Mouse (Mus musculus) heart, embryonic 13.5 days (tissue): ENCODE results near the gene Ube2r2. TPM values are rescaled to one million over a fixed set of nuclear protein-coding genes. Genes with fewer than 3 reads are reported as not detected.

Source experiments
- ATAC-seq: fragments of 200-750 bp; cut with Nextera tagmentation; 2 replicates; pipeline ENCODE4 v1.8.0; 2017; ENCODE audit warnings: moderate TSS enrichment; ENCODE audit not compliant: insufficient number of reproducible peaks, low FRiP score, low TSS enrichment; ENCODE audit errors: extremely low read depth
- H3K27ac ChIP-seq: fragments of 300-500 bp; sonication (generic); replicated peaks from 2 replicates; pipeline ENCODE4 v1.5.1; 2015; ENCODE audit warnings: moderate library complexity, mild to moderate bottlenecking, inconsistent platforms
- H3K27me3 ChIP-seq: fragments of 300-500 bp; sonication (generic); replicated peaks from 2 replicates; pipeline ENCODE4 v1.6.1; 2015; ENCODE audit warnings: mild to moderate bottlenecking, inconsistent platforms
- H3K36me3 ChIP-seq: fragments of 300-500 bp; sonication (generic); 2 replicates; pipeline ENCODE4 v1.6.1; 2015; ENCODE audit warnings: mild to moderate bottlenecking, inconsistent platforms
- H3K4me1 ChIP-seq: fragments of 300-500 bp; sonication (generic); 2 replicates; pipeline ENCODE4 v1.6.1; 2015; ENCODE audit warnings: inconsistent platforms
- H3K4me2 ChIP-seq: fragments of 300-500 bp; sonication (generic); 2 replicates; pipeline ENCODE4 v1.6.1; 2015; ENCODE audit warnings: inconsistent platforms, mild to moderate bottlenecking, moderate library complexity
- H3K4me3 ChIP-seq: fragments of 300-500 bp; sonication (generic); 2 replicates; pipeline ENCODE4 v1.5.1; 2015; ENCODE audit warnings: moderate library complexity, mild to moderate bottlenecking, inconsistent platforms
- H3K9ac ChIP-seq: fragments of 300-500 bp; sonication (generic); 2 replicates; pipeline ENCODE4 v1.6.1; 2015; ENCODE audit warnings: inconsistent platforms, mild to moderate bottlenecking, moderate library complexity
- H3K9me3 ChIP-seq: fragments of 300-500 bp; sonication (generic); 2 replicates; pipeline ENCODE4 v1.6.1; 2016; ENCODE audit warnings: inconsistent platforms
- WGBS: fragments of 180-500 bp; shearing (Covaris S2); methylation state at CpG from one replicate; pipeline ENCODE4 v1.1.7; 2015; ENCODE audit warnings: mixed read lengths; 5-methylcytosine and 5-hydroxymethylcytosine counted together
- polyA plus RNA-seq: library from polyadenylated mRNA; unstranded; fragments of >200 nt; fragmentation: Nextera tagmentation; extraction: Ambion mirVana; gene quantifications from 2 replicates; pipeline ENCODE4 v1.2.1, GENCODE M21; 2015

Gene Ube2r2
- polyA plus RNA-seq, 1 experiment from 2014 or later, result 75.3 TPM

DNA sequence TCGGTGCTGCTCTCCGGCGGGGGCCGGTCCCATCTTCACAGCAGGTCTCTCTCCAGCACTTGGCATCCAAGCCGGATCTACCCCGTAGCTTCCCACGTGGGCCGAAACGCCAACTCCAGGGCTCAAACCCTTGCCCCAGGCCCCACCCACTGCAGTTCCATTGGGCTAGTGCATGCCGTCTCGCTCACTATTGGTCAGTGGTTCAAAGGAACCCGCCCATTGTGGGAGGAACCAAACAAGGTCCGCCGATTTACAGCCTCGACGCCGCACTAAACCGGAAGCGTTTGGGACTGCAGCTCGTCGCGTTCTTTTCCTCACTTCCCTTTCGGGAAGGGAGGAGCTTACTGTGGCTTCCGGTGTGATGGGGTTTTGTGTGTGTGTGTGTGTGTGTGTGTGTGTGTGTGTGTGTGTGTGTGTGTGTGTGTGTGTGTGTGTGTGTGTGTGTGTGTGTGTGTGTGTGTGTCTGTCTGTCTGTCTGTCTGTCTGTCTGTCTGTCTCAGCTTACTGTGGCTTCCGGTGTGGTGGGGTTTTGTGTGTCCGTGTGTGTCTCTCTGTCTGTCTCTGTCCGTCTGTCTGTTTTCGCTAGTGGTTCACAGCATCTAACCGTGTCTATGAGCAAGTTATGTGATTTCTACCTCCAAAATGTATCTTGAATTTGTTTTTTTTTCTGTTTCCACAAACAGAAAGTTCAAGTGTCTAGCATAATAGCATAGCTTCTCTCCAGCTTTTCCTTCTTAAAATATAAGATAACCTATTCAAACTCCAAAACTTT lies 11.2 kb upstream of the Ube2r2 start, which contains the start of gene Nol6:
TSS of gene Nol6 (minus strand) at position 276 of the 772 bp plus-strand sequence.
- H3K4me3 ChIP-seq, result peak within 1 kb of the TSS; percentile 73
- 1% methylated on average over 29 of the region's 29 CpGs for WGBS
- peaks cover 37% of the 10 kb centered on the region for H3K36me3 ChIP-seq
- no peaks in the 10 kb centered on the region for H3K9me3 ChIP-seq
- no peak within 1 kb of the TSS for H3K27ac ChIP-seq
- peak within 1 kb of the TSS; percentile 85 for H3K9ac ChIP-seq
- ATAC-seq, result peak; percentile 100
- peaks cover 9% of the 10 kb centered on the region for H3K4me1 ChIP-seq
- H3K27me3 ChIP-seq, result no peaks in the 10 kb centered on the region
- H3K4me2 ChIP-seq, result peak within 1 kb of the TSS; percentile 84

DNA sequence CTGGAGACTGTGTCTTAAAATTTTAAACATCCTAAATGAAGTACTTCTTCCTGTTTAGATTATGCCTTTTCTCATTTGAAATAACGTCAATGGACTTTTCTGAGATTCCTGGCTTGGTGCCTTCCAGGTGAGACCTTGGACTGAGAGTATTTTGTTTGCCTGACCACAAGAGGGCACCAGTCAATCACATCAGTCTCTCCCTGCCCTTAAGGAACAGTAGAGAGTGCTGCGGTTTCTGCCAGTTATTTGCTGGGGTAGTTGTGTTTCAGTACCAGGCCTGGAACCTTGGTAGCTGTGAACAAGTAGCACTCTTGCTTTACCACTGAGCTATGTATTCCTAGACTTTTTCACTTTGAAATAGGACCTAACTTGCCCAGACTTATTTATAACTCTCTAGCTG lies 6.1 kb upstream of the Ube2r2 start:
- H3K9me3 ChIP-seq, result no peaks in the 10 kb centered on the region
- no peak overlapping the region for H3K9ac ChIP-seq
- no peak overlapping the region for H3K4me3 ChIP-seq
- ATAC-seq, result no peak
- 5% methylated on average over 2 of the region's 2 CpGs for WGBS
- H3K36me3 ChIP-seq, result no peaks in the 10 kb centered on the region
- no peaks in the 10 kb centered on the region for H3K27me3 ChIP-seq
- peaks cover 5% of the 10 kb centered on the region for H3K4me1 ChIP-seq
- no peak overlapping the region for H3K4me2 ChIP-seq
- H3K27ac ChIP-seq, result no peak overlapping the region

DNA sequence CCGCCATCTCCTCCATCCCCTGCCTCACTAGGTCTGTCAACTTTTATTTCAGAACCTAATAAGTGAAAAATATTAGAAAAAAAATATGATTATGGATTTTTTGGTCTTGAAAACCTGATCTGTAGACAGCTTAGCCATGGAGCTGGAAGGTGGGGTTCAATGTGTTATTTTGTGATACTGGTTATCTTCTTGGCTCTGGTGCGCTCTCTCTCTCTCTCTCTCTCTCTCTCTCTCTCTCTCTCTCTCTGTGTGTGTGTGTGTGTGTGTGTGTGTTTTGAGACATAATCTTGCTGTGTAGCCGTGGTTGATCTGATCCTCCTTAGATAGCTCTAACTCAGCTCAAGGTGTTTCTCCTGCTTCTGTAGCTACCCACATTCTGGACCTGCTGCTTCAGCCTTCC lies 5.7 kb upstream of the Ube2r2 start:
- Histone ChIP-seq H3K27me3 (no peaks in the 10 kb centered on the region), H3K36me3 (no peaks in the 10 kb centered on the region), H3K4me3 (no peak overlapping the region), H3K9me3 (no peaks in the 10 kb centered on the region), H3K9ac (no peak overlapping the region), H3K27ac (no peak overlapping the region), H3K4me1 (peaks cover 9% of the 10 kb centered on the region), H3K4me2 (no peak overlapping the region)
- WGBS, result 60% methylated on average over 3 of the region's 3 CpGs
- ATAC-seq, result no peak

DNA sequence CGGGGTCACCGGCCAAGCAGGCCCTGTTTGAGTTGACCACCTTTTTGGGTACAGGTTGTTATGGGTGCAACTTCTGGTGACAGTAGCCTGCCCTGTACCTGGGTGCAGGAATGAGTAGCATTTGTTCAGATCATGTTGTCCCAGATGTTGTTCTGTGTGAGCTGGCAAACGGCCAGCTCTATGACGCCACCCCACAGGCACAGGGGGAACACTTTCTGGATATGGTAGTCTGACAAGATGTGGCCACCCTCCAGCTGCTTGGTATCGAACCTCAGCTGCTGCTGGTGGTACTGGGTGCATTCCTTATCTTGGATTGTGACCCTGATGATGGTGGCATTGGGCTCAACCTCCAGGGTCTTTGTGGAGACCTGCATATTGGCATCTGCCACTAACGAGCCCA lies 3.1 kb upstream of the Ube2r2 start:
- H3K4me1 ChIP-seq, result peaks cover 13% of the 10 kb centered on the region
- H3K27ac ChIP-seq, result no peak overlapping the region
- no peak overlapping the region for H3K9ac ChIP-seq
- H3K36me3 ChIP-seq, result no peaks in the 10 kb centered on the region
- no peak for ATAC-seq
- no peaks in the 10 kb centered on the region for H3K27me3 ChIP-seq
- no peak overlapping the region for H3K4me2 ChIP-seq
- H3K9me3 ChIP-seq, result no peaks in the 10 kb centered on the region
- no peak overlapping the region for H3K4me3 ChIP-seq
- WGBS, result 76% methylated on average over 6 of the region's 6 CpGs

DNA sequence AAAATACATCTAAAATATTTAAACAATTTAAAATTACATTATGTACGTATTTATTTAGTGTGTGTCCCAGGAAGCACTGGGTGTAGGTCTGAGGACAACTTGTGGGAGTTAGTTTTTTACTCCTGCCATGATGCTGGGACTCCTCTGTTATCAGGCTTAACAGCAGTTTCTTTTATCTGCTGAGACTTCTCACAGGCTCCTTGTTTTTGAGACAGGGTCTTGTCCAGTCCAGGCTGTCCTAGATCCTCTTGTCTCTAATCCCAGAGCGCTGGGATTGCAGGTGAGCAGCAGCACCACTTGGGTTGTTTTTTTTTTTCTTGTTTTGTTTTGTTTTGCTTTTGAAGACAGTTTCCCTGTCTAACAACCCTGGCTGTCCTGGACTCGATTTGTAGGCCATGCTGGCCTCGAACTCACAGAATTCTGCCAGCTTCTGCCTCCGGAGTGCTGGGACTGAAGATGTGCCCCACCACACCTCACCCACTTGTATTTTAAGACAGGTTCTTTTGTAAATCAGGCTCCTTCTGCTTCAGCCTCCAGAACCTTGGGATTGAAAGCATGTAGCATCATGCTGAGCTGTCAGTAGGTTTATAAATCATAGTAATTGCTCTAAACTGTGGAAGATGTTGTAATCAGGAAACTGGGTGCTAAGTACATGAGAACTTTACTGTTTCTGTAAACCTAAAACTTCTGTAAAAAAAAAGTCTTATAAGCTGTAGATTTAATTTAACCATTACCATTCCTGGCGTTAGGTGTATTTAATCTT lies 1.8 kb upstream of the Ube2r2 start:
- Histone ChIP-seq H3K4me2 (no peak overlapping the region), H3K27me3 (no peaks in the 10 kb centered on the region), H3K4me3 (no peak overlapping the region), H3K27ac (no peak overlapping the region), H3K9ac (no peak overlapping the region), H3K4me1 (peaks cover 23% of the 10 kb centered on the region), H3K36me3 (peaks cover 5% of the 10 kb centered on the region), H3K9me3 (no peaks in the 10 kb centered on the region)
- WGBS, result 81% methylated on average over 6 of the region's 6 CpGs
- no peak for ATAC-seq

DNA sequence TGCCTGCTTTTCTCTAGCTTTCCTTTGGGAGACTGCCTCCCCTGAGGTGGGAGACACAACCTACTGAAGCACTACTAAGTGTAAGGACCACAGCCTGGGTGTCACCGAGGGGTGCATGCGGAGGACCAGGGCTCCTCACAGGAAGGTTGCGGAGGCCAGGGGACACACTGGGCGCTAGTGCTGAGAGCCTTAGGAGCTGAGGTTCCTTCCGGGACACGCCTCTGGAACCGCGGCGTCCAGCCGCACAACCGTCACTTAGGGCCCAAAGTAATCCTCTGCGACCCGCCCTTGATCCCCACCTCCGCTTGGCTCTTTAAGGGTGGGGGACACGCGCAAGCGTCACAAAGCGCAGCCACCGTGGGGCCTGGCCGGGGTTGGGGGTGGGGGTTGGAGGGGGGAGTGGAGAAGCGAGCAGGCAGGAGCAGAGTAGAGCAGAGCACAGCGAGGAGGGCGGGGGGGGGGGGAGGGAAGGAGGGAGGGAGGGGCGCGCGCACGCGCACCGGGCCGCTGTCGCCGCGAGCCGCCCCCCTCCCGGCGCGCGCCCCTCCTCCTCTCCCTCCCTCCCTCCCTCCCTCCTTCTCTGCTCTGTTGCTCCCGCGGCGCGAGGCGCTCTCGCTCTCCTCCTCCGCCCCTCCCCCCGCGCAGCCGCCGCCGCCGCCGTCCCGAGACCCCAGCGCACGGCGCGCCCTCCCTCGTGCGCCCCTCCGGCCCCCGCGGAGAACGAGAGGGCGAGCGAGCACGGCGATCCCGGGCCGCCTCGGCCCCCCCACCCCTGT lies 420 bp upstream of the Ube2r2 start:
- Histone ChIP-seq H3K4me1 (peaks cover 28% of the 10 kb centered on the region), H3K27me3 (no peaks in the 10 kb centered on the region), H3K9ac (peak overlapping the region; percentile 99), H3K4me2 (peak overlapping the region; percentile 84), H3K27ac (peak overlapping the region; percentile 99), H3K9me3 (no peaks in the 10 kb centered on the region), H3K4me3 (peak overlapping the region; percentile 91), H3K36me3 (peaks cover 16% of the 10 kb centered on the region)
- peak; percentile 89 for ATAC-seq
- under 1% methylated on average over 14 of the region's 70 CpGs for WGBS

DNA sequence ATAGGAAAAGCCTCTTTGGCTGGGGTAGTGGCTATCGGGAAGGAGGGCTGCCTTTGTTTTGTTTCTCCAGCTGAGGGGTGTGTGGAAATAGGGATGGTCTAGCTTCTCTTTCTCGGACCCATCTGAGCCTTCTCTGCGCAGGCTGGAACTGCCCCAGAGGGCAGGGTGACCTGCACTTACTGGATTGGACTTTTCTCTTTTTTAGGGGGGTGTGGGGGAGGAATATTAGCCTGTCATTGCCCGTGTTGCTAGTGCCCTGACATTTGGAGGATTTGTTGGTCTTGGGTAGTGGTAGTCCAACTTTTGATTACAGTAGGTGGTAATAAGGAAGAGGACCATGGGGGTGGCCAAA lies 887 bp downstream of the Ube2r2 start:
- peaks cover 33% of the 10 kb centered on the region for H3K4me1 ChIP-seq
- H3K9me3 ChIP-seq, result no peaks in the 10 kb centered on the region
- peak overlapping the region; percentile 99 for H3K27ac ChIP-seq
- H3K27me3 ChIP-seq, result no peaks in the 10 kb centered on the region
- 0 out of 2 replicates have a peak, but pooled peaks have one; percentile 1 for ATAC-seq
- peak overlapping the region; percentile 84 for H3K4me2 ChIP-seq
- 0% methylated on average over 4 of the region's 4 CpGs for WGBS
- peak overlapping the region; percentile 99 for H3K9ac ChIP-seq
- peaks cover 28% of the 10 kb centered on the region for H3K36me3 ChIP-seq
- H3K4me3 ChIP-seq, result peak overlapping the region; percentile 91

DNA sequence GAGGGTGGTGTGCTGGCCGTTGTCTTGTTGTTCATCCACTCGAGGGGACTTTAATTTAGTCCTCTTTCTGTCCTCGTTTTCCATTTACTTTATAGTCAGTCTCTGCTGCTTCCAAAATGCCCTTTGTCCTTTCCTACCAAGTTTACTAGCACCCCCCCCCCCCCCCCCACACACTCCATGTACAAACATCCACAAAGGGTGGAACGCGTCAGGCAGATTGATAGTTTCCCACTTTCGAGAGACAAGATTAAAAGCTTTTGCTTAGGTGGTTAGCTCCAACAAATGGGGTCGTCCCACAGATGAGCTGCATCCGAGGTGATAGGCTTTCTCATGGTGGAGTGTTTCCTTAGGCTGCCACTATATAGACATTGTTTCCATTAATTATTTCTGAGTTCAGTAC lies 1.3 kb downstream of the Ube2r2 start:
- no peaks in the 10 kb centered on the region for H3K9me3 ChIP-seq
- H3K4me1 ChIP-seq, result peaks cover 33% of the 10 kb centered on the region
- H3K27me3 ChIP-seq, result no peaks in the 10 kb centered on the region
- peak overlapping the region; percentile 99 for H3K9ac ChIP-seq
- WGBS, result 0% methylated on average over 8 of the region's 8 CpGs
- peaks cover 32% of the 10 kb centered on the region for H3K36me3 ChIP-seq
- H3K4me2 ChIP-seq, result peak overlapping the region; percentile 84
- peak overlapping the region; percentile 91 for H3K4me3 ChIP-seq
- peak overlapping the region; percentile 99 for H3K27ac ChIP-seq
- ATAC-seq, result no peak

DNA sequence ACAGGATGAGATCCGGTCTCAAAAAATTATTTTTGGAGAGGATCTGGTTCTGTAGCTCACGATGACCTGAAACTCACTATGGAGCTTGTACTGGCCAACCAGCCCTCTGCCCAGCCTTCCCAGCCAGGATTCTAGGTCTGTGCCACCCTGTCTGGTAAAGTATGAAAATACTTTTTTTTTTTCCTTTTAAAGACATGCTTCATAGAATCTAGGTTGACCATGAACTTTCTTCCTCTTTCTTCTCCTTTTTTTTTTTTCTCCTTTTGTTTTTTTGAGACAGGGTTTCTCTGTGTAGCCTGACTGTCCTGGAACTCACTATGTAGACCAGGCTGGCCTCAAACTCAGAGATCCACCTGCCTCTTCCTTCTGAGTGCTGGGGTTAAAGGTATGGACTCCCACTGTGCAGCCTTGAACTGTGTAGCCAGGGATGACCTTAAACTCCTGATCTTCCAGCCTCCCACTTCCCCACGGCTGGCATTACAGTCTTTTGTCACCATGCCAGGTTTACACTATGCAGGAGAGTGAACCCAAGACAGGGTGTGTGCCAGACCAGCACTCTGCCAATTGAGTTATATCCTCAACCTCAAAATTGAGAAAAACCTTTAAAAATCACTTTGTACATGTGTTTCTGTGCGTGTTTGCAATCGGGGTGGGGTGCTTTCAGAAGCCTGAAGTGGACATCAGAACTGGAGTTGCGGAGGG lies 4.8 kb downstream of the Ube2r2 start:
- peaks cover 31% of the 10 kb centered on the region for H3K4me1 ChIP-seq
- H3K4me3 ChIP-seq, result no peak overlapping the region
- ATAC-seq, result no peak
- H3K27ac ChIP-seq, result no peak overlapping the region
- no peaks in the 10 kb centered on the region for H3K27me3 ChIP-seq
- H3K9ac ChIP-seq, result no peak overlapping the region
- peaks cover 47% of the 10 kb centered on the region for H3K36me3 ChIP-seq
- H3K9me3 ChIP-seq, result no peaks in the 10 kb centered on the region
- WGBS, result 84% methylated on average over 6 of the region's 6 CpGs
- no peak overlapping the region for H3K4me2 ChIP-seq

DNA sequence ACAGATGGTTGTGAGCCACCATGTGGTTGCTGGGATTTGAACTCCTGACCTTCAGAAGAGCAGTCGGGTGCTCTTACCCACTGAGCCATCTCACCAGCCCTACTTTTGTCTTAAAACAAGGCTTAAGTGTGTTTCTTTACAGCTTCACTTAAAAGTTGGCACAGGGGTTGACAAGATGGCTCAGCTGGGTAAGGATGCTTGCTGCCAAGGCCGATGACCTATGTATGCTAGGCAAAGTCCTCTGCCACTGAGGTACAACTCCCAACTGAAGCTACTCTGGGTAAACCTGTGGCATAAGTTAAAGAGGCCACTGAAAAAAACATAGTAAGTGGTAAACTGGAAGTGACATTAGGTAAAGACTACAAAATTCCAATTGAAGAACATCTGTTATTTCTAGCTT lies 7.1 kb downstream of the Ube2r2 start:
- Histone ChIP-seq H3K4me2 (no peak overlapping the region), H3K4me1 (peaks cover 33% of the 10 kb centered on the region), H3K27me3 (no peaks in the 10 kb centered on the region), H3K4me3 (no peak overlapping the region), H3K9me3 (no peaks in the 10 kb centered on the region), H3K36me3 (peaks cover 51% of the 10 kb centered on the region), H3K27ac (no peak overlapping the region), H3K9ac (no peak overlapping the region)
- whole genome bisulfite sequencing, result 84% methylated on average over 2 of the region's 2 CpGs
- no peak for ATAC-seq

DNA sequence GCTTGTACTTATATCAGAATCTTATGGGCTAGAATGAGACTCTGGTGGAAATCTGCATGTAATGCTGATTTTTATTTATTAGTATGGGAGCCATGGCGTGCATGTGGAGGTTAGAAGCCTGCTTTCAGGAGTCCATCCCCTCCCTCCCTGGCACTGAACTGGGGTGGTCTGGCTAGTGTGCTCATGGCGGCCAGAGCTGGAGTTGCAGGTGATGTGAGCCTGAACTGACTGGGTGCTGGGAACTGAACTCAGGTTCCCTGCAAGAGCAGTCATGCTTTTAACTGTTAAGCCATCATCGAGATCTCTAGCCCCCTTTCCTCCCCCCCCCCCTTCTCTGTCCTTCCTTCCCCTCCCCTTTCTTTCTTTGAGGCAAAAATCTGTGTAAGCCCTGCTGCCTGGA lies 14.3 kb downstream of the Ube2r2 start:
- no peaks in the 10 kb centered on the region for H3K27me3 ChIP-seq
- H3K4me3 ChIP-seq, result no peak overlapping the region
- H3K4me2 ChIP-seq, result no peak overlapping the region
- H3K9ac ChIP-seq, result no peak overlapping the region
- WGBS, result 85% methylated on average over 3 of the region's 3 CpGs
- H3K27ac ChIP-seq, result no peak overlapping the region
- no peak for ATAC-seq
- H3K4me1 ChIP-seq, result 0 out of 2 replicates have a peak, but pooled peaks cover 7% of the 10 kb centered on the region
- peaks cover 22% of the 10 kb centered on the region for H3K36me3 ChIP-seq
- H3K9me3 ChIP-seq, result no peaks in the 10 kb centered on the region
